Mouse (Mus musculus) midbrain, postnatal 0 days (tissue): Measurements from ENCODE around the gene Endod1. TPM values are rescaled to one million over a fixed set of nuclear protein-coding genes. Genes with fewer than 3 reads are reported as not detected.
"Not testable (repeated sequence)": the region's sequence is repeated elsewhere in the genome, so short reads cannot be mapped to it uniquely, and the experiment has no call there.

Source experiments
- ATAC-seq: fragments of 200-750 bp; cut with Nextera tagmentation; 2 replicates; pipeline ENCODE4 v1.8.0; 2017; ENCODE audit warnings: moderate number of reproducible peaks, mild to moderate bottlenecking, moderate TSS enrichment, moderate library complexity; ENCODE audit not compliant: low FRiP score
- DNase-seq: peaks from one replicate; pipeline ENCODE4 v3.0.0-alpha.2; 2015; ENCODE audit warnings: low spot score
- H3K27ac ChIP-seq: fragments of 300-500 bp; sonication (generic); 2 replicates; pipeline ENCODE4 v1.5.1; 2014; ENCODE audit warnings: low read depth, mild to moderate bottlenecking, low read length, mixed read lengths
- H3K27me3 ChIP-seq: fragments of 300-500 bp; sonication (generic); 2 replicates; pipeline ENCODE4 v1.6.1; 2014; ENCODE audit warnings: low read length, control low read depth, mixed read lengths; ENCODE audit not compliant: insufficient read depth
- H3K36me3 ChIP-seq: fragments of 300-500 bp; sonication (generic); 2 replicates; pipeline ENCODE4 v1.6.1; 2014; ENCODE audit warnings: low read length, control low read depth, mixed read lengths; ENCODE audit not compliant: insufficient read depth
- H3K4me1 ChIP-seq: fragments of 300-500 bp; sonication (generic); 2 replicates; pipeline ENCODE4 v1.6.1; 2014; ENCODE audit warnings: mild to moderate bottlenecking, control low read depth, antibody characterized with exemption, low read length, mixed read lengths; ENCODE audit not compliant: insufficient read depth
- H3K4me2 ChIP-seq: fragments of 300-500 bp; sonication (generic); 2 replicates; pipeline ENCODE4 v1.6.1; 2014; ENCODE audit warnings: low read depth, mild to moderate bottlenecking, low read length, mixed read lengths; ENCODE audit not compliant: poor library complexity, severe bottlenecking
- H3K4me3 ChIP-seq: fragments of 300-500 bp; sonication (generic); 2 replicates; pipeline ENCODE4 v1.5.1; 2014; ENCODE audit warnings: low read depth, mild to moderate bottlenecking, low read length, moderate library complexity
- H3K9ac ChIP-seq: fragments of 300-500 bp; sonication (generic); replicated peaks from 2 replicates; pipeline ENCODE4 v1.6.1; 2014; ENCODE audit warnings: mild to moderate bottlenecking, low read length, moderate library complexity, mixed read lengths; ENCODE audit not compliant: poor library complexity, severe bottlenecking
- H3K9me3 ChIP-seq: fragments of 300-500 bp; sonication (generic); 2 replicates; pipeline ENCODE4 v1.6.1; 2016; ENCODE audit warnings: low read length, control low read depth
- CTCF ChIP-seq: IDR thresholded peaks from 2 replicates; pipeline ENCODE4 v1.5.1; 2016; ENCODE audit warnings: antibody characterized with exemption, mild to moderate bottlenecking
- WGBS: fragments of 180-500 bp; shearing (Covaris S2); extraction: QIAGEN DNeasy Blood & Tissue Kit; methylation state at CpG from one replicate; pipeline ENCODE4 v1.1.7; 2014; 5-methylcytosine and 5-hydroxymethylcytosine counted together
- polyA plus RNA-seq: library from polyadenylated mRNA; unstranded; fragments of >200 nt; fragmentation: Nextera tagmentation; extraction: Ambion mirVana; gene quantifications from 2 replicates; pipeline ENCODE4 v1.2.1, GENCODE M21; 2015
- total RNA-seq: library from RNA; depleted of rRNA; stranded (reverse); fragments of >200 nt; gene quantifications from 2 replicates; pipeline ENCODE4 v1.2.3, GENCODE M21; 2014

The Endod1 gene
- total and polyA plus RNA-seq, 2 experiments from 2014 or later = 40.6 to 92.3 TPM

- Histone ChIP-seq H3K9me3 (no peaks in the 10 kb centered on the region), H3K4me2 (no peak overlapping the region), H3K4me3 (no peak overlapping the region), H3K27ac (no peak overlapping the region), H3K36me3 (peaks cover 4% of the 10 kb centered on the region; the same call in 1 of the 2 replicates), H3K27me3 (no peaks in the 10 kb centered on the region), H3K9ac (no peak overlapping the region), H3K4me1 (no peaks in the 10 kb centered on the region)
- 88% methylated on average over 2 of the region's 2 CpGs for WGBS
- no peak for TF ChIP-seq CTCF
- DNase-seq (no peak), ATAC-seq (no peak)
Observed at GRCm38 (mm10) chr9:14350787-14351186, 30.5 kb downstream of the Endod1 start.

GRCm38 (mm10) chr9:14349380-14349779 lies 31.9 kb downstream of the Endod1 start:
- no peak for TF ChIP-seq CTCF
- ATAC-seq (no peak), DNase-seq (no peak)
- Histone ChIP-seq H3K27ac (no peak overlapping the region), H3K9ac (no peak overlapping the region), H3K27me3 (no peaks in the 10 kb centered on the region), H3K4me1 (no peaks in the 10 kb centered on the region), H3K36me3 (no peaks in the 10 kb centered on the region; the same call in 1 of the 2 replicates), H3K4me3 (no peak overlapping the region), H3K9me3 (no peaks in the 10 kb centered on the region), H3K4me2 (no peak overlapping the region)
- WGBS = 90% methylated on average over 5 of the region's 5 CpGs

- TF ChIP-seq CTCF = peak; percentile 65
- no peak overlapping the region for H3K4me2 ChIP-seq
- DNase-seq = peak; percentile 20
- H3K4me3 ChIP-seq = no peak overlapping the region
- no peak overlapping the region for H3K9ac ChIP-seq
- no peaks in the 10 kb centered on the region for H3K4me1 ChIP-seq
- no peaks in the 10 kb centered on the region for H3K36me3 ChIP-seq
- no peak for ATAC-seq
- H3K27me3 ChIP-seq = no peaks in the 10 kb centered on the region
- no peak overlapping the region for H3K27ac ChIP-seq
- H3K9me3 ChIP-seq = no peaks in the 10 kb centered on the region
- 55% methylated on average over 4 of the region's 4 CpGs for WGBS
Observed at GRCm38 (mm10) chr9:14348416-14348815, 32.9 kb downstream of the Endod1 start.

- WGBS = 91% methylated on average over 4 of the region's 4 CpGs
- DNase-seq, H3K4me1 ChIP-seq, H3K36me3 ChIP-seq, H3K27ac ChIP-seq, H3K9ac ChIP-seq, H3K4me2 ChIP-seq, H3K27me3 ChIP-seq, H3K9me3 ChIP-seq, H3K4me3 ChIP-seq, ATAC-seq: not testable (repeated sequence)
Observed at GRCm38 (mm10) chr9:14345866-14346265, 35.4 kb downstream of the Endod1 start.

- peak; percentile 90 for DNase-seq
- 52% methylated on average over 4 of the region's 4 CpGs for WGBS
- Histone ChIP-seq H3K4me1 (no peaks in the 10 kb centered on the region), H3K36me3 (no peaks in the 10 kb centered on the region), H3K4me2 (no peak overlapping the region), H3K27ac (no peak overlapping the region), H3K27me3 (no peaks in the 10 kb centered on the region), H3K9me3 (no peaks in the 10 kb centered on the region), H3K4me3 (no peak overlapping the region), H3K9ac (no peak overlapping the region)
- peak; percentile 82 for ATAC-seq
- peak; percentile 94 for TF ChIP-seq CTCF
Observed at GRCm38 (mm10) chr9:14342041-14342668, 39.2 kb downstream of the Endod1 start.

GRCm38 (mm10) chr9:14338701-14339100 lies 42.6 kb downstream of the Endod1 start:
- no peak for DNase-seq
- WGBS = 73% methylated on average over 3 of the region's 3 CpGs
- Histone ChIP-seq H3K9me3 (no peaks in the 10 kb centered on the region), H3K27ac (no peak overlapping the region), H3K4me1 (no peaks in the 10 kb centered on the region), H3K4me3 (no peak overlapping the region), H3K36me3 (0 out of 2 replicates have a peak, but pooled peaks cover 2% of the 10 kb centered on the region), H3K4me2 (no peak overlapping the region), H3K27me3 (no peaks in the 10 kb centered on the region), H3K9ac (no peak overlapping the region)
- TF ChIP-seq CTCF = no peak
- ATAC-seq = no peak
